Mouse (Mus musculus): Measurements from ENCODE around the gene Rnf24. TPM values are rescaled to one million over a fixed set of nuclear protein-coding genes. Genes with fewer than 3 reads are reported as not detected.

The Rnf24 gene
- total RNA-seq, 1 experiment from 2014 or later: 7.1 TPM

- ATAC-seq (replicated peaks in 1 of 2; ENCODE audit: insufficient read depth in 1 of 2, low FRiP score in 2 of 2, low TSS enrichment in 1 of 2, low read depth in 1 of 2, poor library complexity in 2 of 2, severe bottlenecking in 2 of 2): peak; percentile 90 to 93
Measured at GRCm38 (mm10) chr2:131253681-131254328, 98.9 kb downstream of the Rnf24 start.

Other genes starting within 250 kb of the Rnf24 start
- 3.3 and 5.7 TPM in 2 replicates for gene Hspa12b, start 225.6 kb downstream of the Rnf24 start, total RNA-seq (2017)
- not detected in 2 replicates for gene Gm11037, start 219.4 kb downstream of the Rnf24 start, total RNA-seq (2017)
- 13.5 and 25.8 TPM in 2 replicates for gene 1700037H04Rik, start 192.8 kb downstream of the Rnf24 start, total RNA-seq (2017)
- 15.4 and 17.4 TPM in 2 replicates for gene Cenpb, start 172.8 kb downstream of the Rnf24 start, total RNA-seq (2017)
- gene Cdc25b, start 165.9 kb downstream of the Rnf24 start, total RNA-seq (2017): 14.8 and 23.1 TPM in 2 replicates
- gene Spef1, start 165.6 kb downstream of the Rnf24 start, total RNA-seq (2017): 1.8 and 4.7 TPM in 2 replicates
- 5.0 and 8.6 TPM in 2 replicates for gene Ap5s1, start 145.8 kb downstream of the Rnf24 start, total RNA-seq (2017)
- 15.9 and 17.3 TPM in 2 replicates for gene Mavs, start 118.8 kb downstream of the Rnf24 start, total RNA-seq (2017)
- 76.2 and 88.0 TPM in 2 replicates for gene Pank2, start 90.4 kb downstream of the Rnf24 start, total RNA-seq (2017)
- 17.9 and 22.1 TPM in 2 replicates for gene Smox, start 138.6 kb upstream of the Rnf24 start, total RNA-seq (2017)
- not detected in 2 replicates for gene Adra1d, start 209.4 kb upstream of the Rnf24 start, total RNA-seq (2017)